Mouse (Mus musculus) limb, embryonic 14.5 days (tissue): Measurements from ENCODE around the gene Pde10a. TPM values are rescaled to one million over a fixed set of nuclear protein-coding genes. Genes with fewer than 3 reads are reported as not detected.

Experiments used
- ATAC-seq: fragments of 200-750 bp; cut with Nextera tagmentation; 2 replicates; pipeline ENCODE4 v1.8.0; 2017; ENCODE audit warnings: low read depth, moderate number of reproducible peaks, moderate TSS enrichment; ENCODE audit not compliant: low FRiP score
- DNase-seq: peaks from one replicate; pipeline ENCODE4 v3.0.0-alpha.2; 2015; ENCODE audit warnings: low spot score
- H3K27ac ChIP-seq: fragments of 300-500 bp; sonication (generic); replicated peaks from 2 replicates; pipeline ENCODE4 v1.5.1; 2014; ENCODE audit warnings: low read depth, mild to moderate bottlenecking, low read length, moderate library complexity, mixed read lengths
- H3K27me3 ChIP-seq: fragments of 300-500 bp; sonication (generic); 2 replicates; pipeline ENCODE4 v1.6.1; 2014; ENCODE audit warnings: low read length, mixed read lengths; ENCODE audit not compliant: control insufficient read depth, insufficient read depth
- H3K36me3 ChIP-seq: fragments of 300-500 bp; sonication (generic); 2 replicates; pipeline ENCODE4 v1.6.1; 2014; ENCODE audit warnings: mild to moderate bottlenecking, low read length, moderate library complexity, mixed read lengths; ENCODE audit not compliant: control insufficient read depth, insufficient read depth
- H3K4me1 ChIP-seq: fragments of 300-500 bp; sonication (generic); 2 replicates; pipeline ENCODE4 v1.6.1; 2014; ENCODE audit warnings: antibody characterized with exemption, low read length, mixed read lengths; ENCODE audit not compliant: control insufficient read depth, insufficient read depth
- H3K4me2 ChIP-seq: fragments of 300-500 bp; sonication (generic); replicated peaks from 2 replicates; pipeline ENCODE4 v1.6.1; 2014; ENCODE audit warnings: low read depth, mild to moderate bottlenecking, low read length, moderate library complexity; ENCODE audit not compliant: severe bottlenecking
- H3K4me3 ChIP-seq: fragments of 300-500 bp; sonication (generic); replicated peaks from 2 replicates; pipeline ENCODE4 v1.5.1; 2014; ENCODE audit warnings: low read length
- H3K9ac ChIP-seq: fragments of 300-500 bp; sonication (generic); 2 replicates; pipeline ENCODE4 v1.6.1; 2014; ENCODE audit warnings: mild to moderate bottlenecking, low read depth, low read length, moderate library complexity; ENCODE audit not compliant: severe bottlenecking
- H3K9me3 ChIP-seq: fragments of 300-500 bp; sonication (generic); 2 replicates; pipeline ENCODE4 v1.6.1; 2016; ENCODE audit warnings: low read length; ENCODE audit not compliant: control insufficient read depth
- POLR2A ChIP-seq: fragments of 200-500 bp; IDR thresholded peaks from 2 replicates; pipeline ENCODE4 v1.8.0; 2012; ENCODE audit warnings: inconsistent platforms, mild to moderate bottlenecking, moderate library complexity, borderline replicate concordance; ENCODE audit not compliant: insufficient read depth, insufficient read length; ENCODE audit errors: extremely low read depth
- WGBS: fragments of 180-500 bp; shearing (Covaris S2); extraction: QIAGEN DNeasy Blood & Tissue Kit; methylation state at CpG from one replicate; pipeline ENCODE4 v1.1.7; 2014; 5-methylcytosine and 5-hydroxymethylcytosine counted together
- polyA plus RNA-seq, 2 experiments: library from polyadenylated mRNA; depleted of rRNA in 1 of 2; stranded (reverse) in 1 of 2; unstranded in 1 of 2; fragments of >200 nt; fragmentation: Nextera tagmentation in 1 of 2; extraction: Ambion mirVana in 1 of 2; gene quantifications; 2 replicates each; pipeline versions ENCODE4 v1.2.1 to v1.2.3; 2012 to 2014

Pde10a gene
- polyA plus RNA-seq, 2 experiments: 3.8 to 5.0 TPM

- DNase-seq: no peak
- Histone ChIP-seq H3K9ac (no peak overlapping the region), H3K27me3 (no peaks in the 10 kb centered on the region), H3K9me3 (no peaks in the 10 kb centered on the region), H3K4me1 (peaks cover 26% of the 10 kb centered on the region), H3K27ac (no peak overlapping the region), H3K4me3 (no peak overlapping the region), H3K36me3 (no peaks in the 10 kb centered on the region), H3K4me2 (no peak overlapping the region)
- TF ChIP-seq POLR2A: no peak
- ATAC-seq: no peak
- WGBS: 2% methylated on average over 3 of the region's 3 CpGs
Measured at GRCm38 (mm10) chr17:8507654-8508053, 17.5 kb upstream of the Pde10a start.

GRCm38 (mm10) chr17:8508305-8509141 is 16.6 kb upstream of the Pde10a start:
- DNase-seq (peak; percentile 86), ATAC-seq (peak; percentile 93)
- Histone ChIP-seq H3K4me1 (peaks cover 26% of the 10 kb centered on the region), H3K9me3 (no peaks in the 10 kb centered on the region), H3K4me3 (peak overlapping the region; percentile 29), H3K4me2 (peak overlapping the region; percentile 50), H3K27ac (peak overlapping the region; percentile 77), H3K36me3 (no peaks in the 10 kb centered on the region), H3K9ac (peak overlapping the region; percentile 45), H3K27me3 (no peaks in the 10 kb centered on the region)
- 3% methylated on average over 16 of the region's 16 CpGs for WGBS
- no peak for TF ChIP-seq POLR2A

GRCm38 (mm10) chr17:8516006-8516405 is 9.2 kb upstream of the Pde10a start:
- Histone ChIP-seq H3K4me3 (no peak overlapping the region), H3K27me3 (no peaks in the 10 kb centered on the region), H3K9ac (no peak overlapping the region), H3K36me3 (no peaks in the 10 kb centered on the region), H3K9me3 (no peaks in the 10 kb centered on the region), H3K4me1 (no peaks in the 10 kb centered on the region), H3K4me2 (no peak overlapping the region), H3K27ac (no peak overlapping the region)
- DNase-seq (no peak), ATAC-seq (no peak)
- TF ChIP-seq POLR2A: no peak
- whole genome bisulfite sequencing: 69% methylated on average over 6 of the region's 6 CpGs

- Histone ChIP-seq H3K9me3 (no peaks in the 10 kb centered on the region), H3K27ac (no peak overlapping the region), H3K36me3 (no peaks in the 10 kb centered on the region), H3K4me2 (peak overlapping the region; percentile 97), H3K27me3 (peaks cover 46% of the 10 kb centered on the region), H3K4me3 (peak overlapping the region; percentile 45), H3K9ac (peak overlapping the region; percentile 25), H3K4me1 (peaks cover 15% of the 10 kb centered on the region; the same call in 1 of the 2 replicates)
- DNase-seq (no peak), ATAC-seq (peak; percentile 1; the same call in 1 of the 2 replicates)
- WGBS: 12% methylated on average over 3 of the region's 3 CpGs
- no peak for TF ChIP-seq POLR2A
Measured at GRCm38 (mm10) chr17:8523986-8524385, 1.2 kb upstream of the Pde10a start.

- no peaks in the 10 kb centered on the region for H3K9me3 ChIP-seq
- ATAC-seq (peak; percentile 90), DNase-seq (peak; percentile 84)
- no peak for TF ChIP-seq POLR2A
- H3K36me3 ChIP-seq: no peaks in the 10 kb centered on the region
- 2% methylated on average over 29 of the region's 45 CpGs for WGBS
- H3K4me1 ChIP-seq: peaks cover 15% of the 10 kb centered on the region; the same call in 1 of the 2 replicates
- peaks cover 46% of the 10 kb centered on the region for H3K27me3 ChIP-seq
- peak overlapping the region; percentile 45 for H3K4me3 ChIP-seq
- no peak overlapping the region for H3K27ac ChIP-seq
- peak overlapping the region; percentile 97 for H3K4me2 ChIP-seq
- peak overlapping the region; percentile 25 for H3K9ac ChIP-seq
Measured at GRCm38 (mm10) chr17:8524387-8525165, 596 bp upstream of the Pde10a start.
